Mouse (Mus musculus): ENCODE measurements around the gene Fosl1. TPM values are rescaled to one million over a fixed set of nuclear protein-coding genes. Genes with fewer than 3 reads are reported as not detected.
A peak's percentile ranks its signal among the peaks of the same experiment; 100 is the strongest.
"Not testable (repeated sequence)": the region's sequence is repeated elsewhere in the genome, so short reads cannot be mapped to it uniquely, and the experiment has no call there.

Fosl1 gene
- not detected for total RNA-seq (2021)

- DNase-seq, result peak; percentile 68 to 71
- intact Hi-C loops (cut with DNase I), result no loop called here
Measured at GRCm38 (mm10) chr19:5447515-5448353, at the start of gene Fosl1. Gene Fosl1 (plus strand): TSS chr19:5447547.

GRCm38 (mm10) chr19:5401073-5401472, 46.3 kb upstream of the Fosl1 start:
- DNase-seq; intact Hi-C loops (cut with DNase I): not testable (repeated sequence)

GRCm38 (mm10) chr19:5402293-5402692, 45.1 kb upstream of the Fosl1 start, which contains the start of gene Tsga10ip:
Gene Tsga10ip (minus strand): TSS chr19:5402526.
- intact Hi-C loops (cut with DNase I), result no loop called here

DNA sequence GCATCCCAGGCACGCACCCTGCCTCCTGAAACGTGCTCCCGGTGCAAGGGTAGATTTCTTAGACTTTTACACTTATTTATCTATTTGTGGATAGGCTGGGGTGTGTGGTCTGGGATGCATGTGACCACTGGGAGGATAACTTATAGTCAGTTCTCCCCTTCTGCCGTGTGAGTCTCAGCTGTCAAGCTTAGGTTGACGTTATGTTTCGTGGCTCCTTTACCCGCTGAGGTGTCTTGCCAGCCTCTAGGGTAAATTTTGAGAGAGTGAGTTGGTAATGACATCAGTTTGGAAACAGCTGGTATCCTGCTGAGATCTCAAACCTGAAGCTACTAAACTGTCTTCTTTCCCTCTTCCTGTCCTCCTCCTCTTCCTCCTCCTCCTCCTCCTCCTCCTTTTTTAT, 41.4 kb upstream of the Fosl1 start:
- intact Hi-C loops (cut with DNase I), result no loop called here
- DNase-seq, result no peak

More at GRCm38 (mm10) chr19:5402293-5402692, 45.1 kb upstream of the Fosl1 start, which contains the start of gene Tsga10ip:
- DNase-seq, result no peak

- DNase-seq, result peak; percentile 57 to 58
- intact Hi-C loops (cut with DNase I), result not testable (repeated sequence)
Measured at GRCm38 (mm10) chr19:5406531-5407126, 40.7 kb upstream of the Fosl1 start.

GRCm38 (mm10) chr19:5407133-5407532, 40.2 kb upstream of the Fosl1 start:
- DNase-seq, result peak; percentile 60 to 70
- intact Hi-C loops (cut with DNase I), result no loop called here

GRCm38 (mm10) chr19:5408057-5409001, 39.0 kb upstream of the Fosl1 start:
- intact Hi-C loops (cut with DNase I), result no loop called here

GRCm38 (mm10) chr19:5409068-5409467, 38.3 kb upstream of the Fosl1 start:
- intact Hi-C loops (cut with DNase I), result no loop called here
- DNase-seq, result peak in 1 of 2 experiments; percentile 64

More at GRCm38 (mm10) chr19:5408057-5409001, 39.0 kb upstream of the Fosl1 start:
- peak in 1 of 2 experiments; percentile 64 for DNase-seq

GRCm38 (mm10) chr19:5410641-5411040, 36.7 kb upstream of the Fosl1 start:
- intact Hi-C loops (cut with DNase I), result no loop called here
- DNase-seq, result no peak

DNA sequence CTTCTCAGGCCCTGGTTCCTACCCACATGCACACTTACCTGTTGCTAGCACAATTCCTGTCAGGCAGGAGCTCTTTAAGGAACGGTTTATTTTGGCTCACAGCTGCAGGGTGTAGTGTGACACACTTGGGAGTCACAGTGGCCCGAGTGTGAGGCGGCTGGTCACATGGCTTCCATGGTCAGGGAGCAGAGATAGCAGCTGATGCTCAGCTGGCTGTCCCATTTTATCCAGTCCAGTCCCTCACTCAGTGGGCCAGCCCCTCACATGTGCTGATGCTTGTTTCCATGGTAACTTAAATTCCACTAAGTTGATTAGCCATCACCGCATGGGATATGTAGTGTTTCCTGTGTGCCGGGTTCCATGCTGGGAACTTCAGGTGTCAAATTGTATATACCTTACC, 35.4 kb upstream of the Fosl1 start:
- peak in 1 of 2 experiments; percentile 37 for DNase-seq
- intact Hi-C loops (cut with DNase I), result no loop called here

DNA sequence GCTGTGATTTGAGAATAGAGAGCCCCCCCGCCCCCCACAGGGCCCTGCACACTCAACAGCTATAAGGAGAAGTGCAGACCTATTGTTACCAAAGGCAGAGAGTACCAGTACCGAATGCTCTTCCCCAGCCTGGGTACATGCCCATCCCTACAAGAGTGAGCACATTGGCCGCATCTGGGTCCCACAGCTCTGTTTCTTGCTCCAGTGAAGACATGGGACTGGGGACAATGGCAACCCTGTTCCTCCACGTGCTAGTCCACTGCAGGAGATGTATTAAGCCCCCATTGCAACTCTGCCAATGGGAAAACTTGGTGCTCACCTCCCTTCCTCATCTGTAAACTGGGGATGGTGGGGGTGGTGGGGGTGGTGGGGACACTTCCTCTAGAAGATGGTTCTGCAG, 33.5 kb upstream of the Fosl1 start:
- intact Hi-C loops (cut with DNase I), result no loop called here
- DNase-seq, result no peak

- intact Hi-C loops (cut with DNase I), result no loop called here
- peak; percentile 62 to 68 for DNase-seq
Measured at GRCm38 (mm10) chr19:5414534-5414957, 32.8 kb upstream of the Fosl1 start.

GRCm38 (mm10) chr19:5418750-5419466, 28.4 kb upstream of the Fosl1 start:
- no peak for DNase-seq

GRCm38 (mm10) chr19:5419630-5420029, 27.7 kb upstream of the Fosl1 start:
- intact Hi-C loops (cut with DNase I), result no loop called here
- DNase-seq, result no peak

More at GRCm38 (mm10) chr19:5418750-5419466, 28.4 kb upstream of the Fosl1 start:
- intact Hi-C loops (cut with DNase I), result no loop called here

DNA sequence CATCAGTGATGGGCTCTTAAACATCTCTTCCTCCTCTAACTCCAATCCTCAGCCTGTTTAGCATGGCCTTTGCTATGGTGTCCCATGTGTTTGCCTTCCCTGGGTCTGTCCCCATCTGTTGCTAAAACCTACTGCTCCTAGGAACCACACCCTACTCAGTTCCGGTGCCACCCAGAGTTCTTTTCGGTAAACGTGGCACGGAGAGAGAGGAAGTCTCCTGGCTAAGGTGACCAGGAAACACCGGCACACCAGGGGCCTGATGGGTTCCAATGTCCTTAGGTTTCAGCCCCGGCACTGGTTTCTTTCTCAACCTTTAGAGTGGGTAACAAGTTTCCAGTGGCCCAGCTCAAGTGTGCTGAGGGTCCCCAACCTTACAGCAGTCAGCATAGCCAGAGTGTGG, 26.8 kb upstream of the Fosl1 start:
- DNase-seq, result no peak
- intact Hi-C loops (cut with DNase I), result no loop called here

- DNase-seq, result no peak
- intact Hi-C loops (cut with DNase I), result no loop called here
Measured at GRCm38 (mm10) chr19:5421784-5422183, 25.6 kb upstream of the Fosl1 start.

DNA sequence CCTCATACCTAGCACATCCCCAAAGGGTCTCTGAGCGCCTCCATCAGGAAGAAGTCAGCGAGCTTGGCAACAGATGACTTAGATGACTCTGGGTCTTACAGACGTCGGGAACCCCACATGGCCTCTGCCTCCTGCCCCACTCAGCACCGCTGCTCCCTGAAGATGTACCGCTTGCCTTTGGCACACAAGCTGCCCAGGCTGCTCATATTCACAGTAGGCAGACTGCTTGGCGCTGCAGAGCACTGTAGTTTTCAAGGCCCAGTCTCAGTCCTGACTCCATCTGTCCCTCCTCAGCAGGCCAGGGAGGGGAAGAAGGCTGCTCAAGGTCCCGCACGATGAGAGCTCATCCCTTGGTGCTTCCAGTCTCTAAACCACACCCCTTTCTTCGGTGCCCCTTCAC, 25.1 kb upstream of the Fosl1 start:
- DNase-seq, result no peak
- intact Hi-C loops (cut with DNase I), result no loop called here

GRCm38 (mm10) chr19:5422895-5423443, 24.4 kb upstream of the Fosl1 start:
- intact Hi-C loops (cut with DNase I), result loop anchor here (1.0 kb wide), 1 partner anchor 33 kb away; no protein-coding TSS in a partner anchor
- no peak for DNase-seq

- intact Hi-C loops (cut with DNase I), result loop anchor here (1.0 kb wide), 1 partner anchor 33 kb away; no protein-coding TSS in a partner anchor
- no peak for DNase-seq
Measured at GRCm38 (mm10) chr19:5423561-5423960, 23.8 kb upstream of the Fosl1 start.
